Mouse (Mus musculus) heart, embryonic 14.5 days (tissue): Measurements from ENCODE around the gene Ntm. TPM values are rescaled to one million over a fixed set of nuclear protein-coding genes. Genes with fewer than 3 reads are reported as not detected.

Experiments used
- ATAC-seq: fragments of 200-750 bp; cut with Nextera tagmentation; 2 replicates; pipeline ENCODE4 v1.8.0; 2017; ENCODE audit warnings: low read depth, moderate TSS enrichment; ENCODE audit not compliant: insufficient number of reproducible peaks, insufficient read depth, low FRiP score
- H3K27ac ChIP-seq, 2 experiments: fragments of 200-500 bp in 1 of 2; fragments of 300-500 bp in 1 of 2; sonication (generic) in 1 of 2; replicated peaks in 1 of 2; 2 replicates each; pipeline ENCODE4 v1.5.1; 2012 to 2014; ENCODE audit warnings: low read depth in 2 of 2, low read length in 2 of 2, control low read depth in 1 of 2, mild to moderate bottlenecking in 1 of 2, mixed read lengths in 1 of 2; ENCODE audit not compliant: control insufficient read depth in 1 of 2, insufficient read depth in 1 of 2
- H3K27me3 ChIP-seq: fragments of 300-500 bp; sonication (generic); 2 replicates; pipeline ENCODE4 v1.6.1; 2014; ENCODE audit warnings: mild to moderate bottlenecking, low read length, control low read depth; ENCODE audit not compliant: control insufficient read depth, insufficient read depth
- H3K36me3 ChIP-seq: fragments of 300-500 bp; sonication (generic); 2 replicates; pipeline ENCODE4 v1.6.1; 2014; ENCODE audit warnings: mild to moderate bottlenecking, control low read depth, low read length, mixed read lengths; ENCODE audit not compliant: control insufficient read depth, insufficient read depth
- H3K4me1 ChIP-seq, 2 experiments: fragments of 200-500 bp in 1 of 2; fragments of 300-500 bp in 1 of 2; sonication (generic) in 1 of 2; 2 replicates each; pipeline ENCODE4 v1.6.1; 2012 to 2014; ENCODE audit warnings: low read length in 2 of 2, control low read depth in 1 of 2, mixed read lengths in 1 of 2; ENCODE audit not compliant: control insufficient read depth in 2 of 2, insufficient read depth in 2 of 2
- H3K4me2 ChIP-seq: fragments of 300-500 bp; sonication (generic); 2 replicates; pipeline ENCODE4 v1.6.1; 2014; ENCODE audit warnings: mild to moderate bottlenecking, low read length
- H3K4me3 ChIP-seq, 2 experiments: fragments of 200-500 bp in 1 of 2; fragments of 300-500 bp in 1 of 2; sonication (generic) in 1 of 2; 2 replicates each; pipeline ENCODE4 v1.5.1; 2012 to 2014; ENCODE audit warnings: low read length in 2 of 2, mild to moderate bottlenecking in 2 of 2, control low read depth in 1 of 2, low read depth in 1 of 2, moderate library complexity in 1 of 2; ENCODE audit not compliant: control insufficient read depth in 1 of 2, insufficient read depth in 1 of 2
- H3K9ac ChIP-seq: fragments of 300-500 bp; sonication (generic); 2 replicates; pipeline ENCODE4 v1.6.1; 2014; ENCODE audit warnings: mild to moderate bottlenecking, low read length
- H3K9me3 ChIP-seq: fragments of 300-500 bp; sonication (generic); 2 replicates; pipeline ENCODE4 v1.6.1; 2016; ENCODE audit warnings: low read length, control low read depth; ENCODE audit not compliant: control insufficient read depth
- WGBS: fragments of 180-500 bp; shearing (Covaris S2); extraction: QIAGEN DNeasy Blood & Tissue Kit; methylation state at CpG from one replicate; pipeline ENCODE4 v1.1.7; 2014; 5-methylcytosine and 5-hydroxymethylcytosine counted together
- polyA plus RNA-seq: library from polyadenylated mRNA; unstranded; fragments of >200 nt; fragmentation: Nextera tagmentation; extraction: Ambion mirVana; gene quantifications from 2 replicates; pipeline ENCODE4 v1.2.1, GENCODE M21; 2014

Gene Ntm
- polyA plus RNA-seq, 1 experiment from 2014 or later: 44.4 TPM

- no peaks in the 10 kb centered on the region for H3K9me3 ChIP-seq
- no peak overlapping the region for H3K4me3 ChIP-seq
- no peak overlapping the region for H3K9ac ChIP-seq
- WGBS: 49% methylated on average over 6 of the region's 6 CpGs
- ATAC-seq: no peak
- no peaks in the 10 kb centered on the region for H3K27me3 ChIP-seq
- peaks cover 10 to 17% of the 10 kb centered on the region in 2 experiments for H3K4me1 ChIP-seq
- H3K27ac ChIP-seq: no peak overlapping the region
- H3K4me2 ChIP-seq: no peak overlapping the region
- H3K36me3 ChIP-seq: no peaks in the 10 kb centered on the region
These were observed 291.1 kb downstream of the Ntm start for GRCm38 (mm10) chr9:29671861-29672260.

GRCm38 (mm10) chr9:29663286-29663685, 299.7 kb downstream of the Ntm start:
- no peak for ATAC-seq
- H3K4me2 ChIP-seq: no peak overlapping the region
- 74% methylated on average over 7 of the region's 7 CpGs for WGBS
- no peak overlapping the region for H3K9ac ChIP-seq
- H3K27ac ChIP-seq: no peak overlapping the region
- no peaks in the 10 kb centered on the region for H3K4me1 ChIP-seq
- no peak overlapping the region for H3K4me3 ChIP-seq
- H3K9me3 ChIP-seq: no peaks in the 10 kb centered on the region
- no peaks in the 10 kb centered on the region for H3K27me3 ChIP-seq
- H3K36me3 ChIP-seq: no peaks in the 10 kb centered on the region

- no peaks in the 10 kb centered on the region for H3K9me3 ChIP-seq
- H3K4me3 ChIP-seq: no peak overlapping the region
- no peak overlapping the region for H3K9ac ChIP-seq
- H3K27me3 ChIP-seq: no peaks in the 10 kb centered on the region
- no peak overlapping the region for H3K27ac ChIP-seq
- H3K4me1 ChIP-seq: no peaks in the 10 kb centered on the region
- H3K36me3 ChIP-seq: no peaks in the 10 kb centered on the region
- WGBS: 7% methylated on average over 3 of the region's 3 CpGs
- ATAC-seq: no peak
- H3K4me2 ChIP-seq: no peak overlapping the region
These were observed 301.3 kb downstream of the Ntm start for GRCm38 (mm10) chr9:29661468-29662145.

- H3K36me3 ChIP-seq: no peaks in the 10 kb centered on the region
- no peaks in the 10 kb centered on the region for H3K4me1 ChIP-seq
- no peak overlapping the region for H3K27ac ChIP-seq
- no peak for ATAC-seq
- no peak overlapping the region for H3K9ac ChIP-seq
- no peaks in the 10 kb centered on the region for H3K9me3 ChIP-seq
- H3K4me3 ChIP-seq: no peak overlapping the region
- H3K4me2 ChIP-seq: no peak overlapping the region
- WGBS: 43% methylated on average over 3 of the region's 3 CpGs
- no peaks in the 10 kb centered on the region for H3K27me3 ChIP-seq
These were observed 302.8 kb downstream of the Ntm start for GRCm38 (mm10) chr9:29660059-29660613.

GRCm38 (mm10) chr9:29657761-29658465, 305.0 kb downstream of the Ntm start:
- H3K4me2 ChIP-seq: no peak overlapping the region
- H3K27me3 ChIP-seq: no peaks in the 10 kb centered on the region
- no peak overlapping the region for H3K9ac ChIP-seq
- no peaks in the 10 kb centered on the region for H3K36me3 ChIP-seq
- no peak overlapping the region for H3K4me3 ChIP-seq
- H3K4me1 ChIP-seq: no peaks in the 10 kb centered on the region
- 58% methylated on average over 7 of the region's 7 CpGs for WGBS
- H3K9me3 ChIP-seq: no peaks in the 10 kb centered on the region
- no peak for ATAC-seq
- no peak overlapping the region for H3K27ac ChIP-seq

GRCm38 (mm10) chr9:29654885-29655284, 308.1 kb downstream of the Ntm start:
- WGBS: 13% methylated on average over 6 of the region's 6 CpGs
- no peaks in the 10 kb centered on the region for H3K27me3 ChIP-seq
- H3K4me1 ChIP-seq: no peaks in the 10 kb centered on the region
- no peaks in the 10 kb centered on the region for H3K36me3 ChIP-seq
- H3K9me3 ChIP-seq: no peaks in the 10 kb centered on the region
- no peak overlapping the region for H3K9ac ChIP-seq
- no peak overlapping the region for H3K4me3 ChIP-seq
- no peak overlapping the region for H3K27ac ChIP-seq
- H3K4me2 ChIP-seq: no peak overlapping the region
- no peak for ATAC-seq

GRCm38 (mm10) chr9:29653678-29654235, 309.2 kb downstream of the Ntm start:
- Histone ChIP-seq H3K4me3 (no peak overlapping the region), H3K9me3 (no peaks in the 10 kb centered on the region), H3K4me2 (no peak overlapping the region), H3K36me3 (no peaks in the 10 kb centered on the region), H3K27ac (no peak overlapping the region), H3K9ac (no peak overlapping the region), H3K27me3 (no peaks in the 10 kb centered on the region), H3K4me1 (no peaks in the 10 kb centered on the region)
- 65% methylated on average over 14 of the region's 14 CpGs for WGBS
- no peak for ATAC-seq
